7 mouse cellular contexts compared by ENCODE assay signal in genomic region chr8:4216296-4216695, GRCm38 (mm10). TPM values are rescaled to one million over a fixed set of nuclear protein-coding genes. Genes with fewer than 3 reads are reported as not detected.
DNase-seq lines count a peak whose midpoint lies in the region; ATAC-seq lines count a peak whose summit lies in the region.

No protein-coding gene starts in this region.

- peak overlapping the region; percentile 79 for H3K9ac ChIP-seq in forebrain, embryonic 12.5 days
- peak overlapping the region; percentile 57; the same call in 1 of the 2 replicates for H3K9ac ChIP-seq in intestine, embryonic 15.5 days
- peak overlapping the region; percentile 90 for H3K9ac ChIP-seq in neural tube, embryonic 11.5 days (ENCODE audit: low read length)

- H3K4me1 ChIP-seq in forebrain, embryonic 12.5 days = peaks cover 43% of the 10 kb centered on the region
- peaks cover 45% of the 10 kb centered on the region for H3K4me1 ChIP-seq in intestine, embryonic 15.5 days (replicated peaks)
- H3K4me1 ChIP-seq in neural tube, embryonic 11.5 days (ENCODE audit: control insufficient read depth, insufficient read depth, low read length) = peaks cover 21% of the 10 kb centered on the region

- DNase-seq in kidney, postnatal 10 days = peak; percentile 10
- DNase-seq in kidney, postnatal 36 days = no peak
- DNase-seq in neural tube, embryonic 11.5 days (ENCODE audit: low spot score) = no peak
- DNase-seq in right cerebral cortex, postnatal 36 days (ENCODE audit: low spot score in 2 of 2) = no peak
- no peak for DNase-seq in spleen, postnatal 36 days (ENCODE audit: low spot score in 2 of 2)

- H3K9me3 ChIP-seq in forebrain, embryonic 12.5 days = no peaks in the 10 kb centered on the region
- H3K9me3 ChIP-seq in intestine, embryonic 15.5 days = no peaks in the 10 kb centered on the region
- no peaks in the 10 kb centered on the region for H3K9me3 ChIP-seq in neural tube, embryonic 11.5 days (ENCODE audit: control insufficient read depth, low read length)

- peak overlapping the region; percentile 57 for H3K4me3 ChIP-seq in forebrain, embryonic 12.5 days (replicated peaks)
- H3K4me3 ChIP-seq in intestine, embryonic 15.5 days (replicated peaks) = peak overlapping the region; percentile 49
- peak overlapping the region; percentile 66 for H3K4me3 ChIP-seq in neural tube, embryonic 11.5 days (ENCODE audit: low read depth, low read length)

- ATAC-seq in forebrain, embryonic 12.5 days (ENCODE audit: low FRiP score) = 0 out of 2 replicates have a peak, but pooled peaks have one; percentile 0
- no peak for ATAC-seq in intestine, embryonic 15.5 days
- ATAC-seq in neural tube, embryonic 11.5 days (ENCODE audit: insufficient read depth, low FRiP score, low TSS enrichment) = no peak

- 5% methylated on average over 18 of the region's 18 CpGs for WGBS in forebrain, embryonic 12.5 days
- WGBS in intestine, embryonic 15.5 days = 9% methylated on average over 18 of the region's 18 CpGs
- WGBS in neural tube, embryonic 11.5 days = 1% methylated on average over 18 of the region's 18 CpGs

- H3K27me3 ChIP-seq in forebrain, embryonic 12.5 days = peaks cover 8% of the 10 kb centered on the region; the same call in 1 of the 2 replicates
- peaks cover 23% of the 10 kb centered on the region for H3K27me3 ChIP-seq in intestine, embryonic 15.5 days (replicated peaks)
- peaks cover 15% of the 10 kb centered on the region for H3K27me3 ChIP-seq in neural tube, embryonic 11.5 days (ENCODE audit: control insufficient read depth, insufficient read depth, low read length)

- peak overlapping the region; percentile 84 for H3K4me2 ChIP-seq in forebrain, embryonic 12.5 days
- peak overlapping the region; percentile 97 for H3K4me2 ChIP-seq in intestine, embryonic 15.5 days (replicated peaks)
- peak overlapping the region; percentile 64 for H3K4me2 ChIP-seq in neural tube, embryonic 11.5 days (ENCODE audit: low read depth)

- H3K36me3 ChIP-seq in forebrain, embryonic 12.5 days (replicated peaks) = no peaks in the 10 kb centered on the region; the same call in 1 of the 2 replicates
- no peaks in the 10 kb centered on the region for H3K36me3 ChIP-seq in intestine, embryonic 15.5 days
- no peaks in the 10 kb centered on the region for H3K36me3 ChIP-seq in neural tube, embryonic 11.5 days (ENCODE audit: control insufficient read depth, insufficient read depth, low read length)

- peak overlapping the region; percentile 88 for H3K27ac ChIP-seq in forebrain, embryonic 12.5 days
- no peak overlapping the region for H3K27ac ChIP-seq in intestine, embryonic 15.5 days
- H3K27ac ChIP-seq in neural tube, embryonic 11.5 days (ENCODE audit: low read depth, low read length) = peak overlapping the region; percentile 58; the same call in 1 of the 2 replicates

RNA-seq across cellular contexts. Expression of gene Prr36, which starts 1.0 kb away (rescaled TPM):
- 39.9 and 45.0 TPM in 2 replicates for polyA plus RNA-seq in forebrain, embryonic 12.5 days (2016; fragmentation: Nextera tagmentation; extraction: Ambion mirVana)
- polyA plus RNA-seq in intestine, embryonic 15.5 days (2015; fragmentation: Nextera tagmentation; extraction: Ambion mirVana) = 3.9 and 4.3 TPM in 2 replicates
- polyA plus RNA-seq in neural tube, embryonic 11.5 days (2014; fragmentation: Nextera tagmentation; extraction: Ambion mirVana) = 30.6 and 34.6 TPM in 2 replicates

RNA-seq across cellular contexts. Expression of gene Lrrc8e, which starts 10.3 kb away (rescaled TPM):
- polyA plus RNA-seq in forebrain, embryonic 12.5 days (2016; fragmentation: Nextera tagmentation; extraction: Ambion mirVana) = 0.13 TPM in 2 replicates
- polyA plus RNA-seq in intestine, embryonic 15.5 days (2015; fragmentation: Nextera tagmentation; extraction: Ambion mirVana) = 2.2 and 2.8 TPM in 2 replicates
- 0.05 TPM in 1 of 2 replicates, not detected in the other for polyA plus RNA-seq in neural tube, embryonic 11.5 days (2014; fragmentation: Nextera tagmentation; extraction: Ambion mirVana)

RNA-seq across cellular contexts. Expression of gene Map2k7, which starts 22.2 kb away (rescaled TPM):
- 36.8 TPM in 2 replicates for polyA plus RNA-seq in forebrain, embryonic 12.5 days (2016; fragmentation: Nextera tagmentation; extraction: Ambion mirVana)
- polyA plus RNA-seq in intestine, embryonic 15.5 days (2015; fragmentation: Nextera tagmentation; extraction: Ambion mirVana) = 24.1 and 25.3 TPM in 2 replicates
- polyA plus RNA-seq in neural tube, embryonic 11.5 days (2014; fragmentation: Nextera tagmentation; extraction: Ambion mirVana) = 23.0 and 23.4 TPM in 2 replicates

RNA-seq across cellular contexts. Expression of gene Gm49320, which starts 22.4 kb away (rescaled TPM):
- polyA plus RNA-seq in forebrain, embryonic 12.5 days (2016; fragmentation: Nextera tagmentation; extraction: Ambion mirVana) = 1.3 and 1.8 TPM in 2 replicates
- polyA plus RNA-seq in intestine, embryonic 15.5 days (2015; fragmentation: Nextera tagmentation; extraction: Ambion mirVana) = 0.34 and 0.87 TPM in 2 replicates
- 0.43 and 0.70 TPM in 2 replicates for polyA plus RNA-seq in neural tube, embryonic 11.5 days (2014; fragmentation: Nextera tagmentation; extraction: Ambion mirVana)

RNA-seq across cellular contexts. Expression of gene Tgfbr3l, which starts 31.7 kb away (rescaled TPM):
- 3.7 and 4.5 TPM in 2 replicates for polyA plus RNA-seq in forebrain, embryonic 12.5 days (2016; fragmentation: Nextera tagmentation; extraction: Ambion mirVana)
- 2.3 and 3.0 TPM in 2 replicates for polyA plus RNA-seq in intestine, embryonic 15.5 days (2015; fragmentation: Nextera tagmentation; extraction: Ambion mirVana)
- 2.1 and 2.3 TPM in 2 replicates for polyA plus RNA-seq in neural tube, embryonic 11.5 days (2014; fragmentation: Nextera tagmentation; extraction: Ambion mirVana)
